Mouse (Mus musculus) ovary, postnatal 36 days (tissue): Measurements from ENCODE around the gene Snx30.

Source experiments
- DNase-seq: peaks from one replicate; pipeline ENCODE4 v3.0.0; 2022; ENCODE audit warnings: low spot score, mixed read lengths

Snx30 gene

GRCm38 (mm10) chr4:59907657-59908230, 102.1 kb downstream of the Snx30 start:
- no peak for DNase-seq

- DNase-seq, result no peak
These were observed 103.1 kb downstream of the Snx30 start for GRCm38 (mm10) chr4:59908785-59909184.

DNA sequence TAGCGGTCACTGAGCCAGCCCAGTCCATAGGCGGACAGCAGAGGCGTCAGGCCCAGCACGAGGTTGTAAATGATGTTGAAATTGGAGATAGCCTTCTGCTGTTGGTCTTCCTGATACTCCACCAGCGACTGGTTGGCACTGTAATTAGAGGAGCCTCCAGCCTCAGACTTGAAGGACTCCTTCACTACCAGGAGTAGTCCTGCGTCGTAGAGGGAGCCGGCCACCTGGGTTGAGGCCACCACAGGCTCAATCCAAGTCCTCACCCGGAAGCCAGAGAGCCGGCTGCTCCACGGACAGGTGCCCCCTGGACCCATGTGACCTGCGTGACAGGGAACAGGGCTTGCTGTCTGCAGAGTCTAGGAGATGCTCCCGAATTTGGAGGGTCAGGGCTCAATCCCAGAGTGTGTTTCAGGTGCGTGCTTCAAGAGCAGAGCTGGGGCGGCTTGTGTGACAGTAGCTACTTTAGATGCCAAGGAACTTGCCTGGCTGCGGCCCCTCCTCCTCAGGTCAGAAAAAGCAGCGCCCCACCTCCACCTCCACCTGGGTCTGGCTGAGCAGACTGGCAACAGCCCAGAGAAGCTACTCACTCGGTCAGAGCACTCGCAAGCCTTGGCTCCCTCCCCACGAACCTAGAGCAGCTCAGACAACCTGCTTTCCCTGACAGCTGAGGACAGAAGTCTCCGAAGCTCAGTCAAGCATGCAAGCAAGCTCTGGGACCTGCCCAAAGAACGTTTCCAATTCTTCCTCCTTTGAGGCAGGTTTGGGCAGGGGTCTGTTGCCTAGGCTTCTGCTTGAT, 109.2 kb downstream of the Snx30 start, which contains the start of gene Slc46a2:
TSS of gene Slc46a2 (minus strand) at position 449 of the 796 bp plus-strand sequence.
- DNase-seq, result peak; percentile 13

GRCm38 (mm10) chr4:59917966-59918365, 112.3 kb downstream of the Snx30 start:
- no peak for DNase-seq

DNA sequence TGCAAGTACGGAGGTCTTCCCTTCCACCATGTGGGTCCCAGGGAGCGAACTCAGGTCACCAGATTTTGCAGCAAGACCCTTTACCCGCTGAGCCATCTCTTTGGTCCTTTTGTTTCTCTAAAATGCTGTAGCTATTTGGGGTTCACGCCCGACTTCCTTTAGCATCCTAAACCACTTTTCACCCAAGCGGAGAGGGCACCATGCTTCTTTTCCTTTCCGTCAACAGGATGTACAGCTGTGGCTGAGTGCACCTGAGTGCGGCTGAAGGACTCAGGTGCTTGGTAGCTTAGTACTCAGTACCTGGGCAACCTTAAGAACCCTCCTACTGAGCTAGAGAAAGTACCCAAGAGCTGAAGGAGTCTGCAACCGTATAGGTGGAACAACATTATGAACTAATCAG, 119.4 kb downstream of the Snx30 start:
- no peak for DNase-seq

GRCm38 (mm10) chr4:59927666-59928065, 122.0 kb downstream of the Snx30 start:
- DNase-seq, result no peak

DNA sequence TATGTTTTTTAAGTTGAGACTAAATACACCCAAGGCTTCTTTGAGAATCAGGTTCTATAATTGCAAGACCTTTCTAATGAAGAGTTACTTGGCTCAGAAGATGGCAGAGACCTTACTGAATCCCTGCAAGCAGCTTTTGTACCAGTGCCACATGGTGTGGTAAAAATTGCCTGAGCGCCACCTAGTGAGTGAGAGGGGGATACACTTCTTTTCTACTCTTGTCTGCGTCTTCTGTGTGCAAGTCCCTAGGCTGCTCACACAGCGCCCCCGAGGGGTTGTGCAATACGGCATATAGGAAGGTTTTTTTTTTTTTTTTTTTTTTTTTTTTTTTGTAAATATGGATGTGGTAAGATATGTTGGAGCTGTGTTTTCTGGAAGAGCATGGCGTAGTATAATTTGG, 122.7 kb downstream of the Snx30 start:
- DNase-seq, result peak; percentile 53

GRCm38 (mm10) chr4:59932505-59933281, 127.1 kb downstream of the Snx30 start:
- no peak for DNase-seq

DNA sequence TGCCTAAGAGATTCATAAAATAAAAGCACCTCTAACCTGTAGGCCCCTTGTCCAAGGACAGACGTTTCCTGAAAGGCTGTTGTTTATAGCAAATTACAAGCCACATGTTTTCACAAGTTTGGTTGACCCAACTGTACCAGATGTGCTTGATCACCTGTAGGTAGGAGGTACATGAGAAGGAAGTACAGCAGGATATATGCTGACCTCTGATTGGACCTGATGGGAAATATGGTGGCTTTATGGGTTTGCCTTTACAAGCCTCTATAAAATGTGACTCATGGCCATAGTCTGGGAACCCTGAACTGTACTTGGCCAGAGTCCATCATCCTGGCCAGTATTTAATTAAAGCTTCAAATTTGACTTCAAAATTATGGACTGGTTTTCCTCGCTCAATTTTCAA, 131.9 kb downstream of the Snx30 start:
- DNase-seq, result no peak
